Mouse (Mus musculus) heart, embryonic 13.5 days (tissue): ENCODE results near the gene Traf1. TPM values are rescaled to one million over a fixed set of nuclear protein-coding genes. Genes with fewer than 3 reads are reported as not detected.
A peak's percentile ranks its signal among the peaks of the same experiment; 100 is the strongest.

Source experiments
- ATAC-seq: fragments of 200-750 bp; cut with Nextera tagmentation; 2 replicates; pipeline ENCODE4 v1.8.0; 2017; ENCODE audit warnings: moderate TSS enrichment; ENCODE audit not compliant: insufficient number of reproducible peaks, low FRiP score, low TSS enrichment; ENCODE audit errors: extremely low read depth
- H3K27ac ChIP-seq: fragments of 300-500 bp; sonication (generic); replicated peaks from 2 replicates; pipeline ENCODE4 v1.5.1; 2015; ENCODE audit warnings: moderate library complexity, mild to moderate bottlenecking, inconsistent platforms
- H3K27me3 ChIP-seq: fragments of 300-500 bp; sonication (generic); replicated peaks from 2 replicates; pipeline ENCODE4 v1.6.1; 2015; ENCODE audit warnings: mild to moderate bottlenecking, inconsistent platforms
- H3K36me3 ChIP-seq: fragments of 300-500 bp; sonication (generic); 2 replicates; pipeline ENCODE4 v1.6.1; 2015; ENCODE audit warnings: mild to moderate bottlenecking, inconsistent platforms
- H3K4me1 ChIP-seq: fragments of 300-500 bp; sonication (generic); 2 replicates; pipeline ENCODE4 v1.6.1; 2015; ENCODE audit warnings: inconsistent platforms
- H3K4me2 ChIP-seq: fragments of 300-500 bp; sonication (generic); 2 replicates; pipeline ENCODE4 v1.6.1; 2015; ENCODE audit warnings: inconsistent platforms, mild to moderate bottlenecking, moderate library complexity
- H3K4me3 ChIP-seq: fragments of 300-500 bp; sonication (generic); 2 replicates; pipeline ENCODE4 v1.5.1; 2015; ENCODE audit warnings: moderate library complexity, mild to moderate bottlenecking, inconsistent platforms
- H3K9ac ChIP-seq: fragments of 300-500 bp; sonication (generic); 2 replicates; pipeline ENCODE4 v1.6.1; 2015; ENCODE audit warnings: inconsistent platforms, mild to moderate bottlenecking, moderate library complexity
- H3K9me3 ChIP-seq: fragments of 300-500 bp; sonication (generic); 2 replicates; pipeline ENCODE4 v1.6.1; 2016; ENCODE audit warnings: inconsistent platforms
- WGBS: fragments of 180-500 bp; shearing (Covaris S2); methylation state at CpG from one replicate; pipeline ENCODE4 v1.1.7; 2015; ENCODE audit warnings: mixed read lengths; 5-methylcytosine and 5-hydroxymethylcytosine counted together
- polyA plus RNA-seq: library from polyadenylated mRNA; unstranded; fragments of >200 nt; fragmentation: Nextera tagmentation; extraction: Ambion mirVana; gene quantifications from 2 replicates; pipeline ENCODE4 v1.2.1, GENCODE M21; 2015

The Traf1 gene
- 1.7 and 1.9 TPM in 2 replicates for polyA plus RNA-seq

- WGBS: 9% methylated on average over 20 of the region's 20 CpGs
- peaks cover 17% of the 10 kb centered on the region; the same call in 1 of the 2 replicates for H3K27me3 ChIP-seq
- no peak for ATAC-seq
- peak within 1 kb of the TSS; percentile 70 for H3K9ac ChIP-seq
- no peaks in the 10 kb centered on the region for H3K9me3 ChIP-seq
- H3K4me1 ChIP-seq: peaks cover 23% of the 10 kb centered on the region
- H3K36me3 ChIP-seq: no peaks in the 10 kb centered on the region
- peak within 1 kb of the TSS; percentile 69 for H3K4me2 ChIP-seq
- peak within 1 kb of the TSS; percentile 43 for H3K4me3 ChIP-seq
- no peak within 1 kb of the TSS for H3K27ac ChIP-seq
Measured at GRCm38 (mm10) chr2:34961481-34962036, at the start of gene Traf1. Gene Traf1, minus strand, starts transcription at chr2:34961772.

GRCm38 (mm10) chr2:34998956-34999355, 37.4 kb upstream of the Traf1 start:
- no peak for ATAC-seq
- no peak overlapping the region for H3K4me3 ChIP-seq
- H3K4me2 ChIP-seq: no peak overlapping the region
- 0 out of 2 replicates have a peak, but pooled peaks cover 20% of the 10 kb centered on the region for H3K27me3 ChIP-seq
- H3K36me3 ChIP-seq: no peaks in the 10 kb centered on the region
- H3K9me3 ChIP-seq: no peaks in the 10 kb centered on the region
- no peak overlapping the region for H3K27ac ChIP-seq
- H3K9ac ChIP-seq: no peak overlapping the region
- no peaks in the 10 kb centered on the region for H3K4me1 ChIP-seq
- WGBS: 79% methylated on average over 9 of the region's 9 CpGs

GRCm38 (mm10) chr2:34996506-34996905, 34.9 kb upstream of the Traf1 start:
- WGBS: 71% methylated on average over 5 of the region's 5 CpGs
- no peak overlapping the region for H3K4me2 ChIP-seq
- no peaks in the 10 kb centered on the region for H3K36me3 ChIP-seq

GRCm38 (mm10) chr2:34993696-34994356, 32.3 kb upstream of the Traf1 start:
- no peaks in the 10 kb centered on the region for H3K36me3 ChIP-seq

More at GRCm38 (mm10) chr2:34996506-34996905, 34.9 kb upstream of the Traf1 start:
- peaks cover 39% of the 10 kb centered on the region for H3K27me3 ChIP-seq
- H3K4me1 ChIP-seq: no peaks in the 10 kb centered on the region
- no peak overlapping the region for H3K27ac ChIP-seq
- no peaks in the 10 kb centered on the region for H3K9me3 ChIP-seq
- ATAC-seq: no peak
- H3K9ac ChIP-seq: no peak overlapping the region
- H3K4me3 ChIP-seq: no peak overlapping the region

DNA sequence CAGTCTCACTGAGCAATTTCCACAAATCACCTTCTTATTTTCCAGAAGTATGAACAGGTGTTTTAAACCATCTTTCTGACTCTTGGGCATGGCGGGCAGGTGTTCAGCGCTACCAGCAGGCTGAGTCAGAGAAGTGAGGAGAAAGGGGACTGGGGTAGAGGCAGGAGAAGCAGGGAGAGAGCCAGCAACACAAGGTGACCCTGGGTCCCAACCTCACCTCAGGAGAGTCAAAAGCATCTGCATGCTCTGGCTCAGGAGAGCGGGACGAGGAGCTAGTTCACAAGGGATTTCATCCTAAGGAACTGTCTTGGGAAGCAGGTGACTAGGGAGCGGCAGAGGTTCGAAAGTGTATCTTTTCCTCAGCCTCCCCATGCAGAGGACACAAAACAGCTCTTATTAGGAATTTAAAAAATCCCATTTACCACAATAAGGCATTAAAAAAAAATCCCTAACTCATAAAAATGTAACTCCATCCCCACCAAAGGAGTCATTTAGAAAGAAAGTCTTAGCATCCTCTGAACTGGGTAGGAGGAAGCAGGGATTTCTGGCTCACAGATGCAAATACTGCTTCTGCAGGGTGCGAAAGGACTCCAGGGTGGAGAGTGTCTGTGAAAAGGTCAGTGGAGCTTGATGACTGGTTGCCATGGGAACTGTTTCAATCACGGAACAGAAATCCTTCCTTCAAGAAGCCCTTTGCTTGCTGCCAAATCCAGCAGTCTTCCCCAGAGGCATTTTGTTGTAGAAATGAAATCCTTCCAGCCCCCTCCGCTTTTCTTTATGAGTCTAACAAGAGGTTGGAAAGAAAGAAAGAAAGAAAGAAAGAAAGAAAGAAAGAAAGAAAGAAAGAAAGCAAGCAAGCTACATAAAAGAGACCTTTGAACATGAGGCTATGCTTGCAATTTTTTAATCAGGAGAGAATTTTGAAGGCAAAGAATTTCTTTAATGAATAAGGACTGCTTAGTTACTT, 31.4 kb upstream of the Traf1 start:
- H3K27me3 ChIP-seq: peaks cover 48% of the 10 kb centered on the region
- H3K27ac ChIP-seq: no peak overlapping the region
- H3K36me3 ChIP-seq: no peaks in the 10 kb centered on the region
- no peak overlapping the region for H3K4me3 ChIP-seq
- no peak overlapping the region for H3K4me2 ChIP-seq
- 20% methylated on average over 9 of the region's 9 CpGs for WGBS
- no peaks in the 10 kb centered on the region for H3K4me1 ChIP-seq
- no peaks in the 10 kb centered on the region for H3K9me3 ChIP-seq
- ATAC-seq: no peak
- no peak overlapping the region for H3K9ac ChIP-seq

More at GRCm38 (mm10) chr2:34993696-34994356, 32.3 kb upstream of the Traf1 start:
- no peak overlapping the region for H3K27ac ChIP-seq
- no peak overlapping the region for H3K4me2 ChIP-seq
- no peak overlapping the region for H3K9ac ChIP-seq
- H3K27me3 ChIP-seq: peaks cover 48% of the 10 kb centered on the region
- no peak overlapping the region for H3K4me3 ChIP-seq
- WGBS: 78% methylated on average over 5 of the region's 5 CpGs
- no peak for ATAC-seq
- H3K9me3 ChIP-seq: no peaks in the 10 kb centered on the region
- no peaks in the 10 kb centered on the region for H3K4me1 ChIP-seq

DNA sequence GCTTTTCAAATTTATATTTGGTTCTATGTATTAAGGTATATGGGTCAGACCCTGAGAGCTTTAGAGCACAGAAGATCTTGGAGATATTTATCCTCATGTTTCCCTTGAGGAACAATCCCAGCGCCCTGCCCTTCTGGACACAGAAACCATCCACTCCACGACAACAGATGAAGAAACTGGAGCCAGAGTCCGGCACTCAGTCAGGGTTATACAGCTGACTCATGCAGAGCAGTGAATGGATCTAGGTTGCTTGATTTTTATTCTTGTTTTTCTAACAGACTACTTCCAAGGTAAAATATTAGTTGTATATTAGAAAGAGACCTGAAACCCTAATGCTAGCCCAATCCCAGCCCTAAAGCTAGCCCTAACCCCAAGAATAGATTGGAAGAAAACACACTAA, 30.4 kb upstream of the Traf1 start:
- H3K36me3 ChIP-seq: no peaks in the 10 kb centered on the region
- no peak overlapping the region for H3K4me3 ChIP-seq
- no peak overlapping the region for H3K9ac ChIP-seq
- no peak overlapping the region for H3K4me2 ChIP-seq
- H3K27ac ChIP-seq: no peak overlapping the region
- no peaks in the 10 kb centered on the region for H3K9me3 ChIP-seq
- WGBS: 71% methylated on average over 3 of the region's 3 CpGs
- ATAC-seq: no peak
- no peaks in the 10 kb centered on the region for H3K4me1 ChIP-seq
- H3K27me3 ChIP-seq: peaks cover 48% of the 10 kb centered on the region

- no peak overlapping the region for H3K4me3 ChIP-seq
- H3K9ac ChIP-seq: no peak overlapping the region
- H3K27me3 ChIP-seq: peaks cover 38% of the 10 kb centered on the region
- no peaks in the 10 kb centered on the region for H3K4me1 ChIP-seq
- no peaks in the 10 kb centered on the region for H3K36me3 ChIP-seq
- H3K9me3 ChIP-seq: no peaks in the 10 kb centered on the region
- no peak overlapping the region for H3K27ac ChIP-seq
- H3K4me2 ChIP-seq: no peak overlapping the region
- WGBS: 73% methylated on average over 1 of the region's 1 CpGs
- no peak for ATAC-seq
Measured at GRCm38 (mm10) chr2:34989749-34990148, 28.2 kb upstream of the Traf1 start.

- H3K27me3 ChIP-seq: peaks cover 21% of the 10 kb centered on the region
- no peaks in the 10 kb centered on the region for H3K36me3 ChIP-seq
- ATAC-seq: no peak
- no peak overlapping the region for H3K4me3 ChIP-seq
- no peak overlapping the region for H3K9ac ChIP-seq
- no peak overlapping the region for H3K27ac ChIP-seq
- H3K9me3 ChIP-seq: no peaks in the 10 kb centered on the region
- 69% methylated on average over 1 of the region's 1 CpGs for WGBS
- no peak overlapping the region for H3K4me2 ChIP-seq
- peaks cover 9% of the 10 kb centered on the region for H3K4me1 ChIP-seq
Measured at GRCm38 (mm10) chr2:34987595-34987994, 26.0 kb upstream of the Traf1 start.

DNA sequence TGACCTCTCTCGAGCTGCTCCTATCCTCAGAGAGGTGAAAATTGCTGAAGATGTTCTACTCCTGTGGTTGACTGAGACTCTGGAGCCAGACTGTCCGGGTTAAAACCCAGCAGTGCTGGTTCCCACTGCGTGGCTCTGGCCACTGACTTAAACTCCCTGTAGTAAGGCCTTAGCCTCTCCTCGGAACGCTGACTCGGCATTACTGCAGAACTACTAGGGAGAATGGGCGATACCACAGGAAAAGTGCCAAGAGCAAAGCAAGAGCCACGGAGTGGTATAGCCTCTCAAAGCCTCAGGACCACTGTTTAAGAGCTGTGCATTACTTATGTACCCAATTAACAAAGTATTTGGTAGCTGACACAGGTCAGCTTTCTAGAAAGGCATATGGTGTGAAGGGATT, 23.3 kb upstream of the Traf1 start:
- Histone ChIP-seq H3K27me3 (peaks cover 6% of the 10 kb centered on the region; the same call in 1 of the 2 replicates), H3K9ac (no peak overlapping the region), H3K4me3 (no peak overlapping the region), H3K9me3 (no peaks in the 10 kb centered on the region), H3K36me3 (no peaks in the 10 kb centered on the region), H3K4me2 (no peak overlapping the region), H3K4me1 (peaks cover 26% of the 10 kb centered on the region), H3K27ac (no peak overlapping the region)
- no peak for ATAC-seq
- WGBS: 75% methylated on average over 8 of the region's 8 CpGs

DNA sequence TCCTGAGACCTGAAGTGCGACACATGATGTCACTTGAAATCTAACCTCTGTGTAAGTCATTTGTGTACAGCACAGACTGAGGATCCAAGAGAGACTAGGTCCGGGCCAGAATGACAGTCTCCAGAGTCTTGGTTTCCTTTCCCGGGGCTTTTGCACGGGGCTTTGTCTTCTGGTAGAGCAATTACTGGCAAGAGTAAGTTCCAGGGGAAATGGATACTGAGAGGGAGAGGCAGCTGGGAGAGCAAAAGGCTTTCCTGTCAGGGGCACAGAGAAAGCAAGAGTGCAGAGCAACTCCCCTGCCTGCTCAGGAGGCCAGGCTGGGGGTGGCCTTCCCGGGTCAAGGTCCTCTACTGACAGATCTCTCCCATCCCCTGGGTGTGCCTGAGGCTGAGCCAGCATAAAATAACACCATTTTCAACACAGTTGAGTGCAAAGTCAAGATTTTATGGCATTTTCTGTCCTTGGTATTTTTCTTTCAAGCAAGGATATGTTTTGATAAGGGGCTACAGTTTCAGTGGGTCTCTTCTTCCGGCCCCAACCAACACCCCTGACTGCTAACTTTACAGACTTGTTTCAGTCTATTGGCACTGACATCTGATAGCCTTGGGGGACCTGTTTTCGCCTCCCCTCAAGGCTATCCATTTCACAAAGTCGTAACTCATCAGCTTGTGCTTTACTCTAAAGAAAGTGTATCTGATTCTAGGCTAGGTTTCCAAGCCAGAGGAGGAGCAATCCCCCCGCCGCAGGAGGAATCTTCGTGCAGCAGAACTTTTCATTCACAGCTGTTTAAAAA, 21.5 kb upstream of the Traf1 start:
- H3K36me3 ChIP-seq: no peaks in the 10 kb centered on the region
- no peak overlapping the region for H3K4me2 ChIP-seq
- no peak overlapping the region for H3K4me3 ChIP-seq
- 50% methylated on average over 11 of the region's 11 CpGs for WGBS
- H3K27ac ChIP-seq: no peak overlapping the region; the same call in 1 of the 2 replicates
- no peak for ATAC-seq
- no peaks in the 10 kb centered on the region for H3K9me3 ChIP-seq
- no peak overlapping the region for H3K9ac ChIP-seq
- H3K4me1 ChIP-seq: peaks cover 26% of the 10 kb centered on the region
- peaks cover 6% of the 10 kb centered on the region; the same call in 1 of the 2 replicates for H3K27me3 ChIP-seq
